Comparison of ENCODE assay signal across 16 mouse cellular contexts in genomic region chr10:81598871-81599270, GRCm38 (mm10).
"Had no signal": no experiment of that assay in that cellular context is flagged by ENCODE, and none has a peak within 500 bp of the region (broad histone marks: within the 10 kb centered on the region; RNA-seq: fewer than 3 reads in every experiment).

No protein-coding gene starts in this region.

- H3K9ac ChIP-seq: kidney, embryonic 15.5 days; limb, embryonic 13.5 days; liver, embryonic 14.5 days; liver, postnatal 0 days; lung, embryonic 14.5 days; midbrain, embryonic 12.5 days had no signal

- H3K4me2 ChIP-seq: kidney, embryonic 15.5 days; limb, embryonic 13.5 days; lung, embryonic 14.5 days; midbrain, embryonic 12.5 days had no signal

- H3K4me3 ChIP-seq: kidney, embryonic 15.5 days; left cerebral cortex, adult 2 months; limb, embryonic 13.5 days; midbrain, embryonic 12.5 days had no signal

- DNase-seq: kidney, adult 11 months; kidney, adult 8-10 months; kidney, postnatal 10 days; kidney, postnatal 36 days; layer of hippocampus, postnatal 36 days; liver, postnatal 0 days; lung, embryonic 14.5 days; thymus, postnatal 4 days had no signal

- H3K27ac ChIP-seq: left cerebral cortex, adult 2 months; limb, embryonic 13.5 days; liver, embryonic 14.5 days; macrophage; midbrain, embryonic 12.5 days had no signal

- H3K9me3 ChIP-seq: kidney, embryonic 15.5 days; limb, embryonic 13.5 days; midbrain, embryonic 12.5 days had no signal

- ATAC-seq: liver, postnatal 0 days; lung, postnatal 0 days; midbrain, embryonic 16.5 days had no signal

- H3K36me3 ChIP-seq: kidney, embryonic 15.5 days; limb, embryonic 13.5 days; midbrain, embryonic 12.5 days had no signal
